Mouse (Mus musculus): Measurements from ENCODE around the gene Ccdc102a.

DNA sequence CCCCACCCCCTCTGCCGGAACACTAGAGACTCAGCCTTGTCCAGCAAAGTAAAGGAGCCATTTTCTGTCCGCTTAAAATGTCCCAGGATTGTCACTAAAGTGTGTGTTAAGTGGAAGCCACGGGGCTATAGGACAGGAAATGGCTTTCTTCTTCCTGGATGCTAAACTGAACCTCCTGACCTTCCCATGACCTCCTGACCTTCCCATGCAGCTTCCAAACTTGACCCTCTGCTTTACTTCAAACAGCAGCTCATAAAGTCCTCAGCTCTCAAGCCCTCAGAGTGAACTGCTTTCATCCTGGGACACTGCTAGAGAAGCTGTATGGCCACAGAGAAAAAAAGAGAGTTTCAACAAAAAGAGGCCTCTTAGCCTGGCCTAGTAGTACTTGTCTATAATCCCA lies 41.1 kb downstream of the Ccdc102a start:
- TF ChIP-seq CTCF (IDR thresholded peaks at IDR 0.05; ENCODE audit: low read depth): no peak
- TF ChIP-seq EP300 (IDR thresholded peaks at IDR 0.05; ENCODE audit: low read depth): no peak
